Mouse (Mus musculus): ENCODE data around the gene Ice2.

The Ice2 gene

DNA sequence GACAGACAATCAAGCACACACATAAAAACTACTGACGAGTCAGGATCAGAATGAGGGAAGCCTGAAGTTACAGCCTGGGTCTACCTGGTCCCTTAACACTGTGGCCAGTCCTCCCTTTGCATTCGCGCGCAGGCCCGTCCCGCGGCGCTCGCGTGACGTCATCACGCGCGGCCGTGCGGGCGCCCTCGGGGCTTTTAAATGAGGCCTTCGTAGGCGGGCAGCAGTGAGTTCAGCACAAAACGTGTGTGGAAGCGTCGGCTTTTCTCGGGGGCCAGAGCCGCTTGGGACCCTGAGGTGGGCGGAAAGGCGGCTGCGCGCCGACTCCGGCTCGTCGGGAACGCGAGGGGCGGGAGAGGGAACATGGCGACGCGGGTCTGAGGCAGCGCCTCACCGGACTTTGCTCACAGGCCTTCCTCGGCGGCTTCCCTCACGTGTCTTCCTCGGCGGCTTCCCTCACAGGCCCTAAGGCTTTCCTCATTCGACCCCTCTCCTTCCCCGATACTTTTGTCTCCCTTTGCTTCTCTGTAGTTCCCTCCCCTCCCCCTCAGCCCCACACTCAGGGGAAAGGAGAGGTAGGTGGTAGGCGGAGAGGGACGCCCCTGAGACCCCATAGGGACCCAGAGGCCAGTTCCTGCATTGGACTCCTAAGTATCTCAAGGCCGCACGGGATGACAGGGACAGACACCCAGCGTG is at the start of gene Ice2:
Gene Ice2 (plus strand): TSS at position 147 of the 693 bp plus-strand sequence.
- peak; percentile 79 for DNase-seq (ENCODE audit: low read depth)

DNA sequence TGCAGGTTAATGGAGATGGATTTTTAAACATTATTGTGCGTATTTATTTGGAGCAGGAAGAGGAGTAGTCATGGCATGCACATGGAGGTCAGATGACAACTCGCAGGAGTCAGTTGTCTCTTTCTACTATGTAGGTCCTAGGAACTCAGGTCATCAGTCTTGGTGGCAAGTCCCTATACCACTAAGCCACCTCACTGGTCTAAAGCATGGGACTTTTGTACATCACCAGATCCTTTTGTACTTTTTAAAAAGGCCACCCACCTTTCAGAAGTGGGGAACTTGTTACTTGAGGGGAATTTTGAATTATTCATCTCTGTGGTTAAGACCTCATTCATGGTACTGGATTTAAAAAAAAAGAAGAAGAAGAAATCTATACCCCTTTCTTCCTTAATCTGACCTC is 48.2 kb upstream of the Ice2 start:
- no peak for DNase-seq (ENCODE audit: low read depth)

DNA sequence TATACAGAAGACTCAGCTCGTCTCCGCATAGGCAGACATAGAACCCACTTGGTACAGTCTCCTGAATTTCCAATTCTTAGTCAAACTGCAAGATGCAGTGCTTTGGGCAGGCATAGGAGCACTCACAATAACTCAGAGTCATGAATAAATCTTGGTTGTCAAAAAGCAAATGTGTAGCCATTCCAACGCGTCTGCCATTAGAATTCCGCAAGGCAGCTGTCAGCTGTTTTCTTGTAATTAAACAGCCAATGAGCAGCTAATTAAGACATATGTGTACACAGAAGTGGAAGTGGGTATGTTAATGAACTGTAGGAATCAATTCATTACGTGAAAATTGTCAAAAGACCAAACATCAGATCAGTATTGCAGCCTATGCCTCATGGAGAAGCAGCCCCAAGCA is 43.5 kb upstream of the Ice2 start:
- DNase-seq (ENCODE audit: low read depth): no peak

DNA sequence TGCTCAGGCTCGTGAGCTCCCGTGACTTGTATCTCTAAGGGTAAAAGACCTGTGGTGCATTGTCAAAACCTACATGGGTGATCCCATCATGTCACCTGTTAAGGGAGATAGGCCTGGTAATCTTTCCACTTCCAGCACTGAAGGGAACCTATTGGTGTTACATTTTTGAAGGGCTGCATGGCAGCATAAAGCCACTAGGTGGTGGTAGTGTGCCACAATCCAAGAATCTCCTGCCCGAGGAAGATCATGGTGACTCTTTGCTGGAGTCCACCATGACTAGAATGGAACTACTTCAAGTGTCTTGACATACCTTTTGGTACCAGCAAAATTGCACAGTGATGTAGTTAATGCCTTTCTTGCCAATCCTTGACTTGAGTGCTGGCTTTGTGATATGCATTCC is 39.9 kb upstream of the Ice2 start:
- DNase-seq (ENCODE audit: low read depth): peak; percentile 69

DNA sequence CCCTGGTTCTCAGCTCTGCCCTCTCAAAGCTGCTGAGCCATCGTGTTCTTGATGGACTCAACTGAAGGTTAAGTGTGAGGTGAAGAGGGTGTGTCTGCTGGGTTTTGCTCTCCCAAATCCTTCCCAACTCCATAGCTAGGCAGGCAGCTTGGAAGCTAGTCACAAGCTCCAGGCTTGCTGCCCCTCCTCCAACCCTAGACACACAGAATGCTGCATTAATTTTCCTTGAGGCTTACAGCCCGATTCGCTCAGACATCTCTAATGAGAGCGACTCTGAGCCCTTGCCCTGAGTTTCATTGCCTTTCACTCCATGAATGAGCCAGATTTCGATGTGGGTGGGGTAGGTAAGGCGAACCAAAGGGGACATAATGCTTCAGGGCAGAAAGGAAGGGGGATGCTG is 38.9 kb upstream of the Ice2 start:
- no peak for DNase-seq (ENCODE audit: low read depth)

DNA sequence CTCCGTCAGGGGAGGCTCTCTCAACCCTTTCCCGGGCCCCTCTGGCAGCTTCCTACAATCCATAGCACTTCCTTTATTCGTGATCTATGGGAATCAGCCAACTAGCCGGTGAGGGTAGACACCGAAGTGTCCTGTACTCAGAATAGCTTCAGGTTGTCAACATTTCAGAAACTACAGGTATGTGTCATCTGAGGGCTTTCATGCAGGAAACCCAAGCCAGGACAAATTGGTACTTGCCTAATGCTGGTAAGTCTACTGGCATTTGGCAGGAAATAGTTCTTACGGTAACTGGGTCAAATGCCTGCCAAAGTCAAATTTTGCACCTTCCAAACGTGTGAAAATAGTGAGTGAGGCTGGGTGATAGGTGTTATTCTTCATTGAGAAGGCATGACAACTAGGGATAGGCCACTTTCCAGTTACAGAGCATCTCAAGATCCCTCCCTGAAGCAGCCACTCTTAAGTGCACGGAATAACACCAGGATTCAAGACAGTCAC is 35.7 kb upstream of the Ice2 start:
- no peak for DNase-seq (ENCODE audit: low read depth)

DNA sequence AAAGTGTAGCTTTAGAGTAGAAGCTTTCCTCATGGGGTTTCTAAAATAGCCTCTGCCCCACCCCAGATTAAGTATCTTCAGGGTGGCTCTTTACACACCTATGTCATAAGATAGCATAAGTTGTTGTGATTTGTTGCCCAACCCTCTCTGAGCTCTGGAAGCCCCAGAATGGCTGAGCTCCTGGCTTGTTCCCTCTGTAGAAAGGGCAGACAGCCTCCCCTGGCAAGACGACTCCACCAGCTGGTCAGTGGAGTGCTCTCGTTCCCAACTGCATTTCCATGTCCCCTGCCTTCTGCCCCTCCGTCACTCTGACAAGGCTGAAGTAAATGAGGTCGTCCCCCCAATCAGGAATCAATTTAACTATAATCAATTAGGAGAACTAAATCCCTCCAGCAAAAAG is 34.9 kb upstream of the Ice2 start:
- DNase-seq (ENCODE audit: low read depth): no peak

DNA sequence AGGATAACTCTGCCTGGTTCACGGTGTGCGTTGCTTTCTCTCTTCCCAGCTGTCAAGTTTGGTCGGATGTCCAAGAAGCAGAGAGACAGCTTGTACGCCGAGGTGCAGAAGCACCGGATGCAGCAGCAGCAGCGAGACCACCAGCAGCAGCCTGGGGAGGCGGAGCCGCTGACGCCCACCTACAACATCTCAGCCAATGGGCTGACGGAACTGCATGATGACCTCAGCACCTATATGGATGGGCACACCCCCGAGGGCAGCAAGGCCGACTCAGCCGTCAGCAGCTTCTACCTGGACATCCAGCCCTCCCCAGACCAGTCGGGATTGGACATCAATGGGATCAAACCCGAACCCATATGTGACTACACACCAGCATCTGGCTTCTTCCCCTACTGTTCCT is 33.6 kb upstream of the Ice2 start:
- no peak for DNase-seq (ENCODE audit: low read depth)

DNA sequence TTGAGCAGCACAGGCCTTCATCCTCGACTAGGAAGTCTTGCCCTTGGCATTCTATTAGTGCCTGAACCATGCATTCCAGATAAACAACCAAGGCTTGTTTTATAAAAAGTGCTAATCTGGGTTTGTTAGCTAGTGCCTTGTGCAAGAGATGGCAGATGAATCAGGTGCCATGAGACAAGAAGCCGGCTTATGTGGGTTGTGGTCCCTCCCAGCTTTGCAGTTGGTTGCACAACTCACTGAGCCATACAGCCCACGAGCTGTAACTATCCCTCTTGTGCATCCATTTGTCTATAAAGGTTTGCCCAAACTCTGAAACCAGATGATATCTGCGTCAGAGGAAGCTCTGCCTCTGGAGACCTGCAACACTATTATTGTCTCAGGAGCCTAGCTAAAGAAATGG is 30.7 kb upstream of the Ice2 start:
- DNase-seq (ENCODE audit: low read depth): peak; percentile 22

DNA sequence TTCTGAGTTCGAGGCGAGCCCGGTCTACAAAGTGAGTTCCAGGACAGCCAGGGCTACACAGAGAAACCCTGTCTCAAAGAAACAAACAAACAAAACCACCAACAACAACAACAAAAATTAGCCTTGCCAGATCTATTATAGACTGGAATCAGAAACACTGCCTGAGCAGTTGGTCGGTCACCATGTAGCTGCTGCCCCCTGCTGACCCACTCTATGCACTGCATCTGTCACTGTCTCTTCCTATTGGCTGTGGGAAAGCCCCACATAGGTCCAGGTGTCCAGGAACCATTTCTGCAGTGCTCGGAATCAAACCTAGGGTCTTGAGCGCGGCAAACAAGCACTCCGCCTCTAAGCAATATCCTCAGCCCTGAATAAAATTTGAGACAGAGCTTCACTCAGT is 29.6 kb upstream of the Ice2 start:
- DNase-seq (ENCODE audit: low read depth): peak; percentile 47

DNA sequence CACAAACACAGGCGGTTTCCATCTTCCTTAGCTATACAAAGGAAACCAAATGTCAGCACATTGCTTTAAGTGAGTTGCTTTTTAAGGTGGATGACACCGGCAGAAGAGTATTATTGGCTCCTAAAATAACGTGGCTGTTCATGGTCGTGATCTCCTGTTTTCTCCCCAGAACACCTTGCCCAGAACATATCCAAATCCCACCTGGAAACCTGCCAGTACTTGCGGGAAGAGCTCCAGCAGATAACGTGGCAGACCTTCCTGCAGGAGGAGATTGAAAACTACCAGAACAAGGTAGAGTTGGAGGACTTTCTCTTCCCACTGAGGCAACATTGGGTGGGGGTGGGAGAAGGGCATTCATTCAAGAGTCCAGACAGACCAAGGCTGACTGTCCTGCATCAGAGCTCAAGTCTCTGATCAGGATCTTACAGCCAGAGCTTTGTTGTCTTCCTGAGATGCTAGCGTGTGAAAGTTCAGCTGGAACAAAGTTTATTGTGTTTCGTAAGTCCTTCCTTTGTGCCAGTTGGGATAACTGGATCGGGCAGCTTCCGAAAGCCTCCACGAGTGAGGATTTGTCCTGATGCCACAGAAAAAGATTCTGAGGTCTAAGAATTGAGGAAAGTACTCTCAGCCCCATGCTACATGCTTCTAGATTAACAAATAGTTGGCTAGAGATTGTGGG is 26.5 kb upstream of the Ice2 start:
- DNase-seq (ENCODE audit: low read depth): no peak

DNA sequence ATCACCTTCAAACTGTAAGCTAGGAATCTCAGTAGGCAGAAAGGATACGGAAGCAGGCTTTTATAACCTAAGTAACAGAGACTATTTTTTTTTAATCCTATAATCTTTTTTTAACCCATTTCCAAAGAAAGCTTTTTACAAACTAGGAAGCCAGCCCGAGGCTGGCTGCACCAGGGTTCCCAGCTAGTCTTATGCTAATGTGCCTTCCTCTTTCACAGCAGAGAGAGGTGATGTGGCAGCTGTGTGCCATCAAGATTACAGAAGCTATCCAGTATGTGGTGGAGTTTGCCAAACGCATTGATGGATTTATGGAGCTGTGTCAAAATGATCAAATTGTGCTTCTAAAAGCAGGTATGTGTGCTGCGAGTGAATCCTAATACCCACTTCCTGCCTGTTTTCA is 24.8 kb upstream of the Ice2 start:
- DNase-seq (ENCODE audit: low read depth): no peak

DNA sequence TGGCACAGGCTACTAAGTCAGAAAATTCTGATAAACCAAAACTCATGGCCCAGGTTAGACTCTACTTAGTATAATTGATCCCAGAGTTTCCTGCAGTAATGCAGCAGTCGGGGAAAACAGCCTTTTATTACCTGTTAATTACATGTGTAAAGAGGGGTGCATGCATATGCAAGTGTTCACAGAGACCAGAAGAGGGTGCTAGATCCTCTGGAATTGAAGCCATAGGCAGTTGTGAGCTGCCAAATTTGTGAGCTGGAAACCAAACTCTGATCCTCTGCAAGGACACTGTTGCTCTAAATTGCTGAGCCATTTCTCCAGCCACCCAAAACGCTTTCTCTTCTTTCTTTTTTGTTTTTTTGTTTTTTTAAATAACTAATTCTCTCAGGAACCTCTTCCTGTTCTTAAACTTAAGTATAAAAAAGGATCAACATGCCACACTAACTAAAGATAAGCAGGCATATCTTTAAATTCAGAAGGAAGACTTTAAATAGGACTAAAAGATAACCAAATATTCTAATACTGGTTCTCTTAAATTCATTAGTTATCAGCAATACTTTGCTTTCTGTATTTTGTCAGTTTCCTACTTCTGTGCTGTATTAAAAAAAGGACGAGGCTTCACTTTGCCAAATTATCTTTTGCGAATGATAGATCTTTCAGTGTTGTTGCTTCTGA is 20.6 kb upstream of the Ice2 start:
- DNase-seq (ENCODE audit: low read depth): peak; percentile 56

DNA sequence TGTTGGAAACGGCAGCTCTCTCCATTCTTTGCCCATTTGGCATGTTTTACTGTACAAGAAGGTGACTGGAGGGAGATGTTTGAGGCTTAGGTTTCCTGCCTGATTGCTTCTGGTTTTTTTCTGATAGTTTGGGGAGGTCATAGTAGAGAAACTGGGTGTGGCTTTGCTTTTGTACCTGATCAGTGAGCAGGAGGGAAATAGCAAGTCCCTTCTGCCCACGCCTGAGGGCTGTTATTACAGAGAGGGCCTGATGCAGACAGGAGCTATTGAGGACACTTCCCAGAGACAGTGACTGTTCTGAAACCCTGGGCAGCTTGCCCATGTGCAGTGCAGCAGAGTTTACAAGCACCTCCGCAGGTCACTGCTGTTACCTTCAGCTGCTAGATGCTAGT is 20.1 kb upstream of the Ice2 start:
- no peak for DNase-seq (ENCODE audit: low read depth)

DNA sequence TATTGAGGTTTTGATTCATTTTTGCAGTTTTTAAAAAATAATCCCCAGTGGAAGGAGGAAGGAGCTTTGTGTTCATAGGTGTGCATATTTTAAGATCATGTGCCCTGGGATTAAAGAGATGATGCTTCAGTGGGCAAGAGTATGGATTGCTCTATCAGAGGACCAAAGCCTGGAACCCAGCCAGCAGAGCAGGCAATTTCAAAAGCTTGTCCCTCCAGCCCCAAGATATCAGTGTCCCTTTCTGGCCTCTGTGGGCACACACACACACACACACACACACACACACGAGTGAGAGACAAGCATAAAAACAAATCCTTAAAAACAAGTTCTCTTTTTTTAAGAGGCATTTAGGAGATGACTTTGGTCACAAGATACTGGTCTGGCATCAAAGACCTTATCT is 17.2 kb upstream of the Ice2 start:
- DNase-seq (ENCODE audit: low read depth): no peak

DNA sequence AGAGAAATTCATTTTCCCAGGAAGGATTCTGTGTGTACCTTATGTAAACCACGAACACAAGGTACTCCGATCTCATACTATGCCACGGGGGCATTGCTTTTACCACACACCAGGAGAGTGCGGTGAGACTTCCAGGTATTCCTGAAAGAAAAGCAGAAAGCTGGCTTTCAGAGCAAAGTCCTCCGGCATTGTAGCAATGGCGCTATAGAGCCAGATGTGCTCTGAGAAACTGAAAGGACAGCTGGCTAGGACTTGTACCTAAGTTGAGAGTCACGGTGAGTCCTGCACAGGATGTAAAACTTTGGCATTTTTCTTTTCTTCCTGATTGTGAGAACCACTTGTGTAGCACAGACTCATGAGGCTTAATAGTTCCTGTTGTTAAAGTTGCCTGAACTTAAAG is 16.0 kb upstream of the Ice2 start:
- peak; percentile 42 for DNase-seq (ENCODE audit: low read depth)

DNA sequence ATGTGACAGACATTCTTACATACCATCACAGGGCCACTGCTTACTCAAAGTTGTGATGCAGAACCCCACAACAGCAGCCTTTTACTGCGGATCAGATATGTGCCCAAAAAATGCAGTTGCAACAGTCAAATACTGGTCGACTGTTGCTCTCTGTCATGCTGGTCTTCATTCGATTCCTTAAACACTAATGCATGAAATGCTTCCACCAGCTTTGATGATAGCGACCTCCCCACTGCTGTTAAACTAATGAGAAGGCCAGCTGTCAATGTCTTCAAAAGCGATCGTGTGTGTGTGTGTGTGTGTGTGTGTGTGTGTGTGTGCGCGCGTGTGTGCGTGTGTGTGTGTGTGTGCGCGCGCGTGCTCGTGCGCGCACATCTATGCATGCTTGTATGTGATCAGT is 13.2 kb upstream of the Ice2 start:
- DNase-seq (ENCODE audit: low read depth): no peak

DNA sequence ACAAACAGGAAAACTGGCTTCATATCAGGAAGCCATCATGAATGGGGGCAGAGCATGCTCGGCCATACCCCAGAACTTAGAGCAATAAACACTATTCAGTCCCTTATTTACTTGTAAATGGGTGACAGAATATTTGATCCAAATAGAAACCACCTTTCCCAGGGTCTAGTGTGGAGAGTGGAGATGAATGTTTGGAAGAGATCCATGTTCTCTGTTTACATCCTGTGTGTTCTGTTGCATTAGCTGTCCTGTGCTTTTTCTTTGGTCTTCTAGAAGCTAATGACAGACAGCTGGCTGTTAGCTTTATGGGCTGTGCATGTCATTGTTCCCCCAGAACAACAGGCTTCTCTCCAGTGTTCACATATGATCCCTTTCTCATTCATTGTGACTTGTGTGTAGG is 12.8 kb upstream of the Ice2 start:
- DNase-seq (ENCODE audit: low read depth): no peak

DNA sequence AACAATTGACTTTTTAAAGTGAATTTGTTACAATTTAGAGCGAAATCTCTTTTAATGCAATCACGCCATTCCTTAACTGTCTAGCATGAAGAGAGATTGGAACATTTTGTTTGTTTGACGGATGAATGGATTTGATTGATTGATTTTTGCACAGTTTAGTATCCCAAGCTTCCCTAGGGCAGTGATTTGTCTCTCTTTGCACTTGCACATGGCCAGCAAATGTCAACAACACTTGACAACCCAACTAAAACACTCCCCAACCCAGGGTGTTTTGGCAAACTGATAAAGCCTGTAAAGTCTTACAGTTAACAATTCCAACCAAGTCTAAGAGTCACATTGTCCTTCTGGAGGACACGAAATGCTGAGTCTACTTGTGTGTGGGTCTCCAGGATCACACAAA is 10.4 kb upstream of the Ice2 start:
- DNase-seq (ENCODE audit: low read depth): no peak

DNA sequence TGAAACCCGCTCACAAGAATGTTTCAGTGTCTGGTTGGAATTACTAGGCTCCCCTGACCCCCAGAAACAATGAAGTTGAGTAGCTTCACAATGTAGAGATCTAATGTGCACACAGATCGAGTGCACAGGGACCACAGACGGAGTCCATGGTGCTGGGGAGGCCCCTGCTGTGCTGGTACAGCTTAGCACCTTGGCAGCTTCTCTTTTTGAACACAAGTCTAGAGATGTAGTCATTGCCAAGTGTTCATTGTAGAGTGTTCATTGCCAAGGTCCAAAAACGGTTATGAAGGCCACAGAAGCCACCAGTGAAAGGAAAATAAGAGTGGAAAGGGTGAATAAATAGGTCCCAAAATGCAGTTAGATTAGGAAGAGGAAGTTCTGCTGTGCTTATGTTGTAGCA is 7.1 kb upstream of the Ice2 start:
- no peak for DNase-seq (ENCODE audit: low read depth)

DNA sequence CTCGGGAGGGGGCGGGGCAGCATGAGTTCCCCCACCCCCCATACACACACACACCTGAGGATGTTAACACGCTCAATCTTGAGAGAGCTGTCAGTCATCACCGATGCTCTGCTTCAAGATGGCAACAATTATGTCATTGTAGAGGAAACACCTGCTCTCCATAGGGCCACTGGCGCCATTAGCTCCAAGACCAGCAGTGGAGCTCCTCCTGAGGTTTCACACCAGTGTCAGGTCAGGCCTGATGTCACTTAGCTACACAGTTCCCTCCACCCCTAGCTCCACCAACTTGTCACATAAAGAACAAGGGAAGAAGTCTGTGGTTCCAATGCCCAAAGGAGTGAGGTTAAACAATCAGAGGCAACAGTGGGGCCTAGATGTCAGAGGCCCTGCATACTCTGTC is 3.5 kb upstream of the Ice2 start:
- DNase-seq (ENCODE audit: low read depth): no peak

DNA sequence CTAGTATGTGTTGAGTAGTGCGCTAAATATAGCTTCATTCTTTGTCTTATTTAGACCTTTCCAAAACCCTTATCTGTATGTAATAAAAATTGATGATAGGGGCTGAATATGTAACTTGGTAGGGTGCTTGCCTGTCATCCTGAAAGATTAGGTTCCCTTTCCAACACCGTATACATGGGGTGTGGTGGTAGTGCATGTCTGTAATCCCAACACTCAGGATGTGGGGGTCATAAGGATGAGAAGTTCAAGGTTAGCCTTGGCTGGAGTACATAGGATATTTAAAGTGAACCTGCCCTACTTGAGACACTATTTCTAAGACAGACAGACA is 310 bp upstream of the Ice2 start:
- DNase-seq (ENCODE audit: low read depth): no peak

DNA sequence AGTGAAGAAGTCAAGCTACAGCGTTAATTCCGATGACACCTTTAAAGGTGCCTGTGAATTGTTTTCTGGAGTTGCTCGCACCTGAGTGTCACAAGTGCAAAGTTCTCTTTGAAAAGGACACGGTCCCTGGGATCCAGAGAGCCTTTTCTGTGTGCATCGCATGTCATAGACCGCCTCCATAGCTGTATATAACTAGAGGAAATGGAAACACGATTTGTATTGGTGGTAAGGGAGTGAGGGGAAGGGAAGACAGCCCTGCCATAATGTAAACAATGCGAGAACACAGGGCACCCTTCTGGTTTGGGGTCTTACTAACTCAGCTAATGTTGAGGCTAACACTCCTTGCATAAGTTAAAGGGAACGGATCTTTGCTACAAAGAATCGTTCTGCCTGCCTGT is 746 bp downstream of the Ice2 start:
- DNase-seq (ENCODE audit: low read depth): no peak

DNA sequence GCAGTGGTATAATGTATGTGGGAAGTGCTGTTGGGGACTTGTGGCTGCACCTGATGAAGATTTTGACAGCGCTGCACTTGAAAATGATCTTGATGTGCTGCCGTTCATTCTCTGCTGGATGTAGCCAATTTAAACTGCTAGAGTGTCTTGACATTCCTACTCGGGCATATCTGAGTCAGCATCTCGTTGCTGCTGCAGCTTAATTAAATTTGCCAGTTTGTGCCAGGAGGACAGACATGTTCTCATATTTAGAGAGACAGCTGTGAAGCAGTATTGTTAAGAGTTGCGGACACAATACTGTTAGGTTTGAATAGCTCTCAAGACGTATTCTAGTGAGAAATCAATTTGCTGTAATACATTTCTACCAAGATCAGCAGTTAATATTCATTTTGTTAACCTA is 7.0 kb downstream of the Ice2 start:
- DNase-seq (ENCODE audit: low read depth): no peak
